ENCODE assay signal across 12 mouse cellular contexts in genomic region chr1:88744261-88744660, GRCm38 (mm10).
"Had no signal": no experiment of that assay in that cellular context is flagged by ENCODE, and none has a peak within 500 bp of the region (broad histone marks: within the 10 kb centered on the region; RNA-seq: fewer than 3 reads in every experiment).

No protein-coding gene starts in this region.

- DNase-seq: retina, postnatal 1 day; right cerebral cortex, adult 18-20 months; right cerebral cortex, postnatal 14 days; right cerebral cortex, postnatal 25 days; right cerebral cortex, postnatal 4 days; spleen, adult 18-20 months; thymus, adult 18-20 months; thymus, adult 2 months; thymus, postnatal 14 days; thymus, postnatal 25 days; thymus, postnatal 36 days; thymus, postnatal 4 days had no signal
